ENCODE assay signal across 14 mouse cellular contexts in genomic region chr5:24595786-24596380, GRCm38 (mm10). TPM values are rescaled to one million over a fixed set of nuclear protein-coding genes. Genes with fewer than 3 reads are reported as not detected.
DNase-seq lines count a peak whose midpoint lies in the region; ATAC-seq and TF ChIP-seq lines count a peak whose summit lies in the region.
"Had no signal": no experiment of that assay in that cellular context is flagged by ENCODE, and none has a peak within 500 bp of the region (broad histone marks: within the 10 kb centered on the region; RNA-seq: fewer than 3 reads in every experiment).

No protein-coding gene starts in this region.

- TF ChIP-seq EP300 in MEL (IDR thresholded peaks at IDR 0.05; ENCODE audit: low read depth in 1 of 2, low read length in 2 of 2): no peak

- no peaks in the 10 kb centered on the region for H3K27me3 ChIP-seq in heart, embryonic 12.5 days (replicated peaks)
- peaks cover 6 to 14% of the 10 kb centered on the region in 2 experiments for H3K27me3 ChIP-seq in MEL (ENCODE audit: control insufficient read depth in 1 of 2, insufficient read depth in 2 of 2, low read length in 2 of 2)
- H3K27me3 ChIP-seq in forebrain, embryonic 15.5 days: no peaks in the 10 kb centered on the region
- H3K27me3 ChIP-seq in midbrain, embryonic 12.5 days: peaks cover 23% of the 10 kb centered on the region
- H3K27me3 ChIP-seq: embryonic facial prominence, embryonic 15.5 days had no signal

- H3K4me1 ChIP-seq in heart, embryonic 12.5 days (replicated peaks): peaks cover 60% of the 10 kb centered on the region
- H3K4me1 ChIP-seq in MEL (ENCODE audit: control insufficient read depth in 1 of 2, insufficient read depth in 2 of 2, low read length in 2 of 2): peaks cover 0 to 7% of the 10 kb centered on the region in 2 experiments; a peak in 1 of 4 replicates
- peaks cover 68% of the 10 kb centered on the region for H3K4me1 ChIP-seq in forebrain, embryonic 15.5 days
- peaks cover 72% of the 10 kb centered on the region for H3K4me1 ChIP-seq in midbrain, embryonic 12.5 days

- WGBS in heart, embryonic 12.5 days: 74% methylated on average over 14 of the region's 14 CpGs
- WGBS in forebrain, embryonic 15.5 days: 33% methylated on average over 14 of the region's 14 CpGs
- WGBS in midbrain, embryonic 12.5 days: 37% methylated on average over 14 of the region's 14 CpGs

- no peak overlapping the region for H3K4me3 ChIP-seq in heart, embryonic 12.5 days
- H3K4me3 ChIP-seq in MEL (ENCODE audit: control insufficient read depth in 1 of 2, insufficient read depth in 1 of 2, low read depth in 2 of 2, low read length in 2 of 2): no peak overlapping the region
- peak overlapping the region; percentile 28 for H3K4me3 ChIP-seq in forebrain, embryonic 15.5 days
- 0 out of 2 replicates have a peak overlapping the region, but pooled peaks have one; percentile 22 for H3K4me3 ChIP-seq in midbrain, embryonic 12.5 days
- H3K4me3 ChIP-seq: embryonic facial prominence, embryonic 15.5 days; liver, embryonic 13.5 days had no signal

- H3K9me3 ChIP-seq in heart, embryonic 12.5 days (replicated peaks): no peaks in the 10 kb centered on the region
- no peaks in the 10 kb centered on the region for H3K9me3 ChIP-seq in MEL (replicated peaks; ENCODE audit: insufficient read depth, low read length)
- H3K9me3 ChIP-seq in forebrain, embryonic 15.5 days: no peaks in the 10 kb centered on the region
- no peaks in the 10 kb centered on the region for H3K9me3 ChIP-seq in midbrain, embryonic 12.5 days
- H3K9me3 ChIP-seq: embryonic facial prominence, embryonic 15.5 days; liver, embryonic 13.5 days had no signal

- no peak for ATAC-seq in heart, embryonic 12.5 days (ENCODE audit: insufficient number of reproducible peaks, low FRiP score)
- no peak for ATAC-seq in forebrain, embryonic 15.5 days (replicated peaks)
- peak; percentile 17; the same call in 1 of the 2 replicates for ATAC-seq in midbrain, embryonic 12.5 days (ENCODE audit: low FRiP score, low read depth)
- no peak for ATAC-seq in erythroblast, adult 5-6 weeks (replicated peaks; ENCODE audit: low FRiP score, poor library complexity, severe bottlenecking)

- H3K36me3 ChIP-seq in heart, embryonic 12.5 days: peaks cover 60% of the 10 kb centered on the region
- H3K36me3 ChIP-seq in MEL (ENCODE audit: control insufficient read depth in 1 of 2, insufficient read depth in 2 of 2, low read length in 2 of 2): no peaks in the 10 kb centered on the region
- peaks cover 41% of the 10 kb centered on the region for H3K36me3 ChIP-seq in forebrain, embryonic 15.5 days
- peaks cover 48% of the 10 kb centered on the region for H3K36me3 ChIP-seq in midbrain, embryonic 12.5 days

- H3K27ac ChIP-seq in heart, embryonic 12.5 days (ENCODE audit: poor library complexity, severe bottlenecking): no peak overlapping the region
- H3K27ac ChIP-seq in MEL (ENCODE audit: control insufficient read depth, low read depth, low read length): no peak overlapping the region
- peak overlapping the region; percentile 98 for H3K27ac ChIP-seq in forebrain, embryonic 15.5 days (replicated peaks)
- H3K27ac ChIP-seq in midbrain, embryonic 12.5 days (replicated peaks): peak overlapping the region; percentile 96
- H3K27ac ChIP-seq: embryonic facial prominence, embryonic 15.5 days; liver, embryonic 13.5 days had no signal

- no peak for TF ChIP-seq RAD21 in MEL (IDR thresholded peaks at IDR 0.05; ENCODE audit: low read depth, low read length)

- no peak overlapping the region for H3K9ac ChIP-seq in heart, embryonic 12.5 days
- no peak overlapping the region for H3K9ac ChIP-seq in MEL (ENCODE audit: control insufficient read depth, low read depth, low read length, poor library complexity, severe bottlenecking)
- H3K9ac ChIP-seq in forebrain, embryonic 15.5 days (replicated peaks): peak overlapping the region; percentile 42
- H3K9ac ChIP-seq in midbrain, embryonic 12.5 days (replicated peaks): peak overlapping the region; percentile 51
- H3K9ac ChIP-seq: embryonic facial prominence, embryonic 15.5 days; liver, embryonic 13.5 days had no signal

- H3K4me2 ChIP-seq in heart, embryonic 12.5 days: no peak overlapping the region
- peak overlapping the region; percentile 46 for H3K4me2 ChIP-seq in forebrain, embryonic 15.5 days (replicated peaks)
- H3K4me2 ChIP-seq in midbrain, embryonic 12.5 days (replicated peaks): peak overlapping the region; percentile 42
- H3K4me2 ChIP-seq: embryonic facial prominence, embryonic 15.5 days; liver, embryonic 13.5 days had no signal

- peak; percentile 92 for DNase-seq in heart, adult 11 months
- peak; percentile 36 for DNase-seq in MEL (ENCODE audit: low read depth, low spot score)
- DNase-seq in adrenal gland, postnatal 14 days: no peak
- no peak for DNase-seq in adrenal gland, adult 2 months
- DNase-seq: kidney, adult 8-10 months; liver, embryonic 13.5 days had no signal

- H3K79me2 ChIP-seq in MEL (ENCODE audit: control insufficient read depth, insufficient read depth, low read length, poor library complexity): no peaks in the 10 kb centered on the region

- no peak for TF ChIP-seq CTCF in MEL (IDR thresholded peaks at IDR 0.05 in 2 of 3, conservative IDR thresholded peaks at IDR 0.05 in 1 of 3; ENCODE audit: control insufficient read depth in 1 of 3, insufficient read depth in 1 of 3, low read depth in 2 of 3, low read length in 3 of 3, poor library complexity in 1 of 3, severe bottlenecking in 1 of 3)

- TF ChIP-seq POLR2A in MEL (IDR thresholded peaks at IDR 0.05; ENCODE audit: control insufficient read depth in 1 of 2, insufficient read depth in 1 of 2, low read depth in 1 of 2, low read length in 2 of 2, poor library complexity in 1 of 2): no peak; a peak in 1 of 4 replicates

RNA-seq across cellular contexts. Expression of gene Chpf2, which starts 9.3 kb away (rescaled TPM):
- 20.1 and 22.8 TPM in 2 replicates for polyA plus RNA-seq in heart, embryonic 12.5 days (2016; fragmentation: Nextera tagmentation; extraction: Ambion mirVana)
- total RNA-seq in MEL (2012; rRNA removed): 37.1 and 37.9 TPM in 2 replicates
- 10 to 100 TPM in 1 of 2 experiments, not detected in 1; 39.7 TPM for polyA plus RNA-seq in MEL (2012; ENCODE audit: insufficient read depth in 1 of 2, insufficient read length in 2 of 2, low read depth in 1 of 2, low replicate concordance in 2 of 2, missing spikeins in 1 of 2)
- polyA plus RNA-seq in forebrain, embryonic 15.5 days (2015; fragmentation: Nextera tagmentation; extraction: Ambion mirVana): 19.7 and 21.1 TPM in 2 replicates
- 18.3 and 22.1 TPM in 2 replicates for polyA plus RNA-seq in midbrain, embryonic 12.5 days (2016; fragmentation: Nextera tagmentation; extraction: Ambion mirVana)
- 32.3 and 44.0 TPM in 2 replicates for total RNA-seq in adrenal gland, postnatal 14 days (2021)
- total RNA-seq in erythroblast, adult 5-6 weeks (2015; ENCODE audit: low replicate concordance): 0.96 and 1.3 TPM in 2 replicates
- 1.6 and 3.6 TPM in 2 replicates for total RNA-seq in erythroblast, adult 5-6 weeks (2017; ENCODE audit: low replicate concordance)
- total RNA-seq in adrenal gland, adult 2 months (2021): 10 to 100 TPM; 37.9 to 49.7 TPM
- 60.0 and 76.6 TPM in 2 replicates for polyA plus RNA-seq in adrenal gland, adult 2 months (2012; rRNA removed)

RNA-seq across cellular contexts. Expression of gene Abcf2, which starts 18.6 kb away (rescaled TPM):
- 79.0 and 80.6 TPM in 2 replicates for polyA plus RNA-seq in heart, embryonic 12.5 days (2016; fragmentation: Nextera tagmentation; extraction: Ambion mirVana)
- total RNA-seq in MEL (2012; rRNA removed): 228 and 257 TPM in 2 replicates
- polyA plus RNA-seq in MEL (2012; ENCODE audit: insufficient read depth in 1 of 2, insufficient read length in 2 of 2, low read depth in 1 of 2, low replicate concordance in 2 of 2, missing spikeins in 1 of 2): 100 to 1,000 TPM in 1 of 2 experiments, not detected in 1; 244 TPM
- 101 and 106 TPM in 2 replicates for polyA plus RNA-seq in forebrain, embryonic 15.5 days (2015; fragmentation: Nextera tagmentation; extraction: Ambion mirVana)
- 126 TPM in 2 replicates for polyA plus RNA-seq in midbrain, embryonic 12.5 days (2016; fragmentation: Nextera tagmentation; extraction: Ambion mirVana)
- 59.3 and 67.0 TPM in 2 replicates for total RNA-seq in adrenal gland, postnatal 14 days (2021)
- total RNA-seq in erythroblast, adult 5-6 weeks (2015; ENCODE audit: low replicate concordance): 7.1 and 9.8 TPM in 2 replicates
- total RNA-seq in erythroblast, adult 5-6 weeks (2017; ENCODE audit: low replicate concordance): 17.4 and 22.3 TPM in 2 replicates
- 10 to 100 TPM; 72.0 TPM for total RNA-seq in adrenal gland, adult 2 months (2021)
- polyA plus RNA-seq in adrenal gland, adult 2 months (2012; rRNA removed): 66.9 and 82.4 TPM in 2 replicates

RNA-seq across cellular contexts. Expression of gene Smarcd3, which starts 28.3 kb away (rescaled TPM):
- 86.4 and 90.3 TPM in 2 replicates for polyA plus RNA-seq in heart, embryonic 12.5 days (2016; fragmentation: Nextera tagmentation; extraction: Ambion mirVana)
- 2.1 and 2.7 TPM in 2 replicates for total RNA-seq in MEL (2012; rRNA removed)
- polyA plus RNA-seq in MEL (2012; ENCODE audit: insufficient read depth in 1 of 2, insufficient read length in 2 of 2, low read depth in 1 of 2, low replicate concordance in 2 of 2, missing spikeins in 1 of 2): 10 to 100 TPM in 1 of 2 experiments, not detected in 1; 16.5 TPM
- 171 and 176 TPM in 2 replicates for polyA plus RNA-seq in forebrain, embryonic 15.5 days (2015; fragmentation: Nextera tagmentation; extraction: Ambion mirVana)
- polyA plus RNA-seq in midbrain, embryonic 12.5 days (2016; fragmentation: Nextera tagmentation; extraction: Ambion mirVana): 108 and 120 TPM in 2 replicates
- 15.5 and 24.3 TPM in 2 replicates for total RNA-seq in adrenal gland, postnatal 14 days (2021)
- not detected in 2 replicates for total RNA-seq in erythroblast, adult 5-6 weeks (2015; ENCODE audit: low replicate concordance)
- total RNA-seq in erythroblast, adult 5-6 weeks (2017; ENCODE audit: low replicate concordance): 0.42 TPM in 1 of 2 replicates, not detected in the other
- 10 to 100 TPM; 14.2 to 25.0 TPM for total RNA-seq in adrenal gland, adult 2 months (2021)
- polyA plus RNA-seq in adrenal gland, adult 2 months (2012; rRNA removed): 53.1 and 71.3 TPM in 2 replicates
- total RNA-seq: megakaryocyte-erythroid progenitor cell, adult 5-6 weeks had no signal

RNA-seq across cellular contexts. Expression of gene 4931409K22Rik, which starts 39.3 kb away (rescaled TPM):
- polyA plus RNA-seq in heart, embryonic 12.5 days (2016; fragmentation: Nextera tagmentation; extraction: Ambion mirVana): not detected in 2 replicates
- total RNA-seq in MEL (2012; rRNA removed): not detected in 2 replicates
- not detected for polyA plus RNA-seq in MEL (2012; ENCODE audit: insufficient read depth in 1 of 2, insufficient read length in 2 of 2, low read depth in 1 of 2, low replicate concordance in 2 of 2, missing spikeins in 1 of 2)
- polyA plus RNA-seq in forebrain, embryonic 15.5 days (2015; fragmentation: Nextera tagmentation; extraction: Ambion mirVana): 0.42 and 0.56 TPM in 2 replicates
- polyA plus RNA-seq in midbrain, embryonic 12.5 days (2016; fragmentation: Nextera tagmentation; extraction: Ambion mirVana): 0.06 and 0.09 TPM in 2 replicates
- not detected in 2 replicates for total RNA-seq in adrenal gland, postnatal 14 days (2021)
- total RNA-seq in erythroblast, adult 5-6 weeks (2015; ENCODE audit: low replicate concordance): not detected in 2 replicates
- not detected in 2 replicates for total RNA-seq in erythroblast, adult 5-6 weeks (2017; ENCODE audit: low replicate concordance)
- total RNA-seq in adrenal gland, adult 2 months (2021): not detected
- polyA plus RNA-seq in adrenal gland, adult 2 months (2012; rRNA removed): not detected in 2 replicates
- total RNA-seq: heart, adult 18-20 months; layer of hippocampus, postnatal 14 days; megakaryocyte-erythroid progenitor cell, adult 5-6 weeks had no signal
- polyA plus RNA-seq: liver, embryonic 13.5 days had no signal

RNA-seq across cellular contexts. Expression of gene Asb10, which starts 55.1 kb away (rescaled TPM):
- 3.7 and 4.7 TPM in 2 replicates for polyA plus RNA-seq in heart, embryonic 12.5 days (2016; fragmentation: Nextera tagmentation; extraction: Ambion mirVana)
- total RNA-seq in MEL (2012; rRNA removed): 0.12 and 0.13 TPM in 2 replicates
- polyA plus RNA-seq in MEL (2012; ENCODE audit: insufficient read depth in 1 of 2, insufficient read length in 2 of 2, low read depth in 1 of 2, low replicate concordance in 2 of 2, missing spikeins in 1 of 2): under 1 TPM in 1 of 2 experiments, not detected in 1; 0.32 TPM
- 0.11 and 0.42 TPM in 2 replicates for polyA plus RNA-seq in forebrain, embryonic 15.5 days (2015; fragmentation: Nextera tagmentation; extraction: Ambion mirVana)
- 0.16 and 0.19 TPM in 2 replicates for polyA plus RNA-seq in midbrain, embryonic 12.5 days (2016; fragmentation: Nextera tagmentation; extraction: Ambion mirVana)
- 0.15 and 0.19 TPM in 2 replicates for total RNA-seq in adrenal gland, postnatal 14 days (2021)
- total RNA-seq in erythroblast, adult 5-6 weeks (2015; ENCODE audit: low replicate concordance): not detected in 2 replicates
- 0.14 TPM in 1 of 2 replicates, not detected in the other for total RNA-seq in erythroblast, adult 5-6 weeks (2017; ENCODE audit: low replicate concordance)
- total RNA-seq in adrenal gland, adult 2 months (2021): not detected
- 0.30 and 0.76 TPM in 2 replicates for polyA plus RNA-seq in adrenal gland, adult 2 months (2012; rRNA removed)
- total RNA-seq: megakaryocyte-erythroid progenitor cell, adult 5-6 weeks had no signal

Comparison
In these comparisons a context has a peak if more than half of its experiments do, and no peak if none do; other contexts are left out.
1. DNase-seq: peak in heart, adult 11 months (single experiment) and MEL (single experiment); none in adrenal gland, postnatal 14 days (single experiment) and adrenal gland, adult 2 months (single experiment).
2. H3K27ac ChIP-seq: peak in forebrain, embryonic 15.5 days (single experiment) and midbrain, embryonic 12.5 days (single experiment); none in heart, embryonic 12.5 days (single experiment) and MEL (single experiment).
3. H3K4me3 ChIP-seq: peak in forebrain, embryonic 15.5 days (single experiment) and midbrain, embryonic 12.5 days (single experiment); none in heart, embryonic 12.5 days (single experiment) and MEL (0 of 2).
4. H3K9ac ChIP-seq: peak in forebrain, embryonic 15.5 days (single experiment) and midbrain, embryonic 12.5 days (single experiment); none in heart, embryonic 12.5 days (single experiment) and MEL (single experiment).